Mouse (Mus musculus): Measurements from ENCODE around the gene Tmem221. TPM values are rescaled to one million over a fixed set of nuclear protein-coding genes. Genes with fewer than 3 reads are reported as not detected.
A peak's percentile ranks its signal among the peaks of the same experiment; 100 is the strongest.

The Tmem221 gene
- polyA plus RNA-seq, 1 experiment from 2014 or later, result 0.15 TPM

DNA sequence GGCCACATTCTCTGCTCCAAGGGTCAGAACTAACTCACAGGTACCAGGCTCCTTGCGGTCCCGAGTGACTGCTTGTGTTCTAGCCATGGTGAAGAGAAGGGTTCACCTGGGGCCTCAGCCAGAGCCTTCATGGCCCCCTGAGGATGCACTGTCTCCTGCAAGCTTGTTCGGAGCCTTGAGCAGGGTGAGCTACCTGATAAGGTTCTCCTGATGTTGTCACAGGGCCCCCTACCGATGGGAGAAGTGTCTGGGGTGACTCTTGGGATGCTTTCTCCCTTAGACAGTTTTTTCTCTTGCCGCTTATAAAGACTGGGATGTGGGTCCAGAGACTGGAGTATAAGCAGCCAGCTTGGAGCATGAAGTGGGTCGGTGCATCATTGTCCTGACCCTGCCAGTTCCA lies 37.7 kb upstream of the Tmem221 start:
- Histone ChIP-seq H3K4me1 (replicated peaks; ENCODE audit: control insufficient read depth, insufficient read depth, low read length) (peaks cover 5% of the 10 kb centered on the region), H3K9ac (ENCODE audit: low read length) (no peak overlapping the region), H3K4me3 (ENCODE audit: low read depth, low read length) (no peak overlapping the region), H3K27me3 (ENCODE audit: control insufficient read depth, insufficient read depth, low read length) (peaks cover 4% of the 10 kb centered on the region), H3K9me3 (ENCODE audit: control insufficient read depth, low read length) (no peaks in the 10 kb centered on the region), H3K36me3 (ENCODE audit: control insufficient read depth, insufficient read depth, low read length) (no peaks in the 10 kb centered on the region), H3K27ac (ENCODE audit: low read depth, low read length) (no peak overlapping the region), H3K4me2 (ENCODE audit: low read depth, low read length, severe bottlenecking) (no peak overlapping the region)
- no peak for ATAC-seq (replicated peaks; ENCODE audit: low FRiP score)
- WGBS, result 55% methylated on average over 6 of the region's 6 CpGs
- DNase-seq (ENCODE audit: low spot score), result no peak

GRCm38 (mm10) chr8:71595862-71596261 lies 37.2 kb upstream of the Tmem221 start:
- Histone ChIP-seq H3K9me3 (ENCODE audit: control insufficient read depth, low read length) (no peaks in the 10 kb centered on the region), H3K27me3 (ENCODE audit: control insufficient read depth, insufficient read depth, low read length) (peaks cover 2% of the 10 kb centered on the region; the same call in 1 of the 2 replicates), H3K4me1 (replicated peaks; ENCODE audit: control insufficient read depth, insufficient read depth, low read length) (peaks cover 9% of the 10 kb centered on the region), H3K9ac (ENCODE audit: low read length) (no peak overlapping the region), H3K36me3 (ENCODE audit: control insufficient read depth, insufficient read depth, low read length) (no peaks in the 10 kb centered on the region), H3K4me2 (ENCODE audit: low read depth, low read length, severe bottlenecking) (no peak overlapping the region), H3K27ac (ENCODE audit: low read depth, low read length) (no peak overlapping the region), H3K4me3 (ENCODE audit: low read depth, low read length) (no peak overlapping the region)
- ATAC-seq (replicated peaks; ENCODE audit: low FRiP score) (peak; percentile 38), DNase-seq (ENCODE audit: low spot score) (peak; percentile 94)
- WGBS, result 9% methylated on average over 27 of the region's 27 CpGs

DNA sequence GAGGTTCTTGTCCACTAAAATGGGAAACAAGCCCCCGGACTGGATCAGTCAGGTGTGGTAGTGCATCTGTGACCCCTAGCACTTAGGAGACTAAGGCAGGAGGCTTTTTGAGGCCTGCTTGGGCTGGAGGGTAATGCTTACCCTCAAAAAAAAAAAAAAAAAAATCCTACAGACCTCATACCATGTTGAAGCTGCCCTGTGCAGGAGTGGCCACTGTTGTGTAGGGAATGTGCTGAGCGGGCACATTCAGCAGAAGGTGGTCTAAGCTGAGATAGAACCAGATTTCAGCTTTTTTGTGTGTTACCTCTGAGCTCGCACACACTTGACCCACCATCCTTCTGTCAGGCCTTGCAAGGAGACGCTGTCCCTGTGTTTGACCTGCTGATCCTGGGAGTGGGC lies 35.7 kb upstream of the Tmem221 start:
- H3K9ac ChIP-seq (ENCODE audit: low read length), result no peak overlapping the region
- no peak for DNase-seq (ENCODE audit: low spot score)

DNA sequence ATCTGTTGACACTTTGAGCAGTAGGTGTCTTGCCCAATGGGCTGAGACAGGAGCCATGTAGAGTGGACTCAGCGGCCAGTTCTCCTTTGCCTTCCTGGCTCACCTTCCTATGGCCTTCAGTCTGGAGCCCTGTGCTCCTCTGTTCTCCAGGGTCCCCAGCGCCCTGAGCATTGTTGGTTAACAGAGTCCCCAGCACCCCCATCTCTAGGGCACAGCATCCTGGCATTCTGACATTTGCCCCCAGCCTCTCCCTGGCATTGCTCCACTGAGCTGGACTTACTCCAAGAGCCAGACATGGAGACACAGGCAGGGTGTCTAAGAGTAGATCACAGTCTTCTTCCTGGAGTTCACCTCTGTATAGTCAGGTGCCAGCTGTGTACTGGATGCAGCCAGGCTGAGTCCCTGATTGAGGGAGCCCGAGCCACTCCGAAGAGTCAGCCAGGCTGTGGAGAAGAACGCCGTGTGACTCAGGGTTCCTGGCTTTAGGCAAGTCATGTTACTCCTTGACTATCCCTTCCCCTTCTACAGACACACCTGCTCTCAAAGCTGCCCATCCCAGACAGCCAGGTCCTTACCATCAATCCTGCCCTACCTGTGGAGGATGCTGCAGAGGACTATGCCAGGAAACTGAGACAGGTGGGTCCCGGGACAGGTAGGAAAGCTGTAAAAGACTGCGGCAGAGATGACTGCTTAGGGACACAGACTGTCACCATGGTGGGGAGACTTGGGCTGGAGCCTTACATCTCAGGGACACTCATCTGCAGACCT lies 35.1 kb upstream of the Tmem221 start:
- no peak for ATAC-seq (replicated peaks; ENCODE audit: low FRiP score)
- 95% methylated on average over 8 of the region's 8 CpGs for WGBS
- peaks cover 9% of the 10 kb centered on the region for H3K4me1 ChIP-seq (replicated peaks; ENCODE audit: control insufficient read depth, insufficient read depth, low read length)
- H3K9me3 ChIP-seq (ENCODE audit: control insufficient read depth, low read length), result no peaks in the 10 kb centered on the region
- no peaks in the 10 kb centered on the region for H3K36me3 ChIP-seq (ENCODE audit: control insufficient read depth, insufficient read depth, low read length)
- peak; percentile 48 for DNase-seq (ENCODE audit: low spot score)
- H3K27ac ChIP-seq (ENCODE audit: low read depth, low read length), result no peak overlapping the region
- no peak overlapping the region; the same call in 1 of the 2 replicates for H3K4me3 ChIP-seq (ENCODE audit: low read depth, low read length)
- no peak overlapping the region; the same call in 1 of the 2 replicates for H3K4me2 ChIP-seq (ENCODE audit: low read depth, low read length, severe bottlenecking)
- no peaks in the 10 kb centered on the region; the same call in 1 of the 2 replicates for H3K27me3 ChIP-seq (ENCODE audit: control insufficient read depth, insufficient read depth, low read length)
- peak overlapping the region; percentile 96; the same call in 1 of the 2 replicates for H3K9ac ChIP-seq (ENCODE audit: low read length)

More for the DNA sequence above, 35.7 kb upstream of the Tmem221 start:
- Histone ChIP-seq H3K4me1 (replicated peaks; ENCODE audit: control insufficient read depth, insufficient read depth, low read length) (peaks cover 9% of the 10 kb centered on the region), H3K27ac (ENCODE audit: low read depth, low read length) (no peak overlapping the region), H3K9me3 (ENCODE audit: control insufficient read depth, low read length) (no peaks in the 10 kb centered on the region), H3K36me3 (ENCODE audit: control insufficient read depth, insufficient read depth, low read length) (no peaks in the 10 kb centered on the region), H3K4me2 (ENCODE audit: low read depth, low read length, severe bottlenecking) (no peak overlapping the region), H3K27me3 (ENCODE audit: control insufficient read depth, insufficient read depth, low read length) (no peaks in the 10 kb centered on the region; the same call in 1 of the 2 replicates), H3K4me3 (ENCODE audit: low read depth, low read length) (no peak overlapping the region)
- no peak for ATAC-seq (replicated peaks; ENCODE audit: low FRiP score)
- WGBS, result 91% methylated on average over 4 of the region's 4 CpGs

GRCm38 (mm10) chr8:71592374-71593170 lies 33.9 kb upstream of the Tmem221 start:
- WGBS, result 6% methylated on average over 60 of the region's 60 CpGs
- Histone ChIP-seq H3K4me3 (ENCODE audit: low read depth, low read length) (peak overlapping the region; percentile 90), H3K36me3 (ENCODE audit: control insufficient read depth, insufficient read depth, low read length) (no peaks in the 10 kb centered on the region), H3K27me3 (ENCODE audit: control insufficient read depth, insufficient read depth, low read length) (no peaks in the 10 kb centered on the region; the same call in 1 of the 2 replicates), H3K4me1 (replicated peaks; ENCODE audit: control insufficient read depth, insufficient read depth, low read length) (peaks cover 9% of the 10 kb centered on the region), H3K27ac (ENCODE audit: low read depth, low read length) (peak overlapping the region; percentile 95), H3K9ac (ENCODE audit: low read length) (peak overlapping the region; percentile 96), H3K4me2 (ENCODE audit: low read depth, low read length, severe bottlenecking) (peak overlapping the region; percentile 96), H3K9me3 (ENCODE audit: control insufficient read depth, low read length) (no peaks in the 10 kb centered on the region)
- no peak for DNase-seq (ENCODE audit: low spot score)
- ATAC-seq (replicated peaks; ENCODE audit: low FRiP score), result peak; percentile 68

- Histone ChIP-seq H3K36me3 (ENCODE audit: control insufficient read depth, insufficient read depth, low read length) (no peaks in the 10 kb centered on the region), H3K27ac (ENCODE audit: low read depth, low read length) (peak within 1 kb of the TSS; percentile 95), H3K27me3 (ENCODE audit: control insufficient read depth, insufficient read depth, low read length) (no peaks in the 10 kb centered on the region; the same call in 1 of the 2 replicates), H3K9ac (ENCODE audit: low read length) (peak within 1 kb of the TSS; percentile 96), H3K4me3 (ENCODE audit: low read depth, low read length) (peak within 1 kb of the TSS; percentile 90), H3K4me2 (ENCODE audit: low read depth, low read length, severe bottlenecking) (peak within 1 kb of the TSS; percentile 96), H3K4me1 (replicated peaks; ENCODE audit: control insufficient read depth, insufficient read depth, low read length) (peaks cover 9% of the 10 kb centered on the region), H3K9me3 (ENCODE audit: control insufficient read depth, low read length) (no peaks in the 10 kb centered on the region)
- ATAC-seq (replicated peaks; ENCODE audit: low FRiP score) (peak; percentile 90), DNase-seq (ENCODE audit: low spot score) (peak; percentile 97)
- WGBS, result under 1% methylated on average over 71 of the region's 71 CpGs
Observed at GRCm38 (mm10) chr8:71591471-71592373, 33.1 kb upstream of the Tmem221 start, which contains the start of gene Pgls. Gene Pgls, plus strand, starts transcription at chr8:71592176.

DNA sequence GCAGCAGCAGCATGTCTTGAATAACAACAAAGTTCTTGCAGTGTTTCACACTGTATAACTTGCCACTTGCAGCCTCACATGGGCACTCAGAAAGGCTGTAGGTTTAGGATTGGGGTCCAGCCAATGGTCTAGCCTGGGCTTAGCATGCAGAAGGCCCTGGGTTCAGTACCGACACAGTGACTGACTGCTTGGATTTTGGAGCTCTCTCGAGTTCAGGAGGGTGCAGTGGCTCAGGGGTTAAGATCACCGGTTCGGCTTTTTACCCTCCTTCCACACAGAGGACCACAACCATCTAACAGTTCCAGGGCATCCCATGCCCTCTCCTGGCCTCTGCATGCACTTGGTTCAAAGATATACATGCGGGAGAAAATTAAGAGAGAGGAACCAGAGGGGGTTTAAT lies 32.3 kb upstream of the Tmem221 start:
- DNase-seq (ENCODE audit: low spot score) (no peak), ATAC-seq (replicated peaks; ENCODE audit: low FRiP score) (no peak)
- no peak overlapping the region for H3K27ac ChIP-seq (ENCODE audit: low read depth, low read length)
- 23% methylated on average over 5 of the region's 5 CpGs for WGBS
- H3K36me3 ChIP-seq (ENCODE audit: control insufficient read depth, insufficient read depth, low read length), result no peaks in the 10 kb centered on the region
- H3K27me3 ChIP-seq (ENCODE audit: control insufficient read depth, insufficient read depth, low read length), result no peaks in the 10 kb centered on the region; the same call in 1 of the 2 replicates
- peak overlapping the region; percentile 96 for H3K4me2 ChIP-seq (ENCODE audit: low read depth, low read length, severe bottlenecking)
- peak overlapping the region; percentile 90 for H3K4me3 ChIP-seq (ENCODE audit: low read depth, low read length)
- peaks cover 9% of the 10 kb centered on the region for H3K4me1 ChIP-seq (replicated peaks; ENCODE audit: control insufficient read depth, insufficient read depth, low read length)
- H3K9me3 ChIP-seq (ENCODE audit: control insufficient read depth, low read length), result no peaks in the 10 kb centered on the region
- H3K9ac ChIP-seq (ENCODE audit: low read length), result peak overlapping the region; percentile 96

GRCm38 (mm10) chr8:71588762-71589161 lies 30.1 kb upstream of the Tmem221 start:
- Histone ChIP-seq H3K9ac (ENCODE audit: low read length) (no peak overlapping the region), H3K27me3 (ENCODE audit: control insufficient read depth, insufficient read depth, low read length) (no peaks in the 10 kb centered on the region; the same call in 1 of the 2 replicates), H3K9me3 (ENCODE audit: control insufficient read depth, low read length) (no peaks in the 10 kb centered on the region), H3K4me3 (ENCODE audit: low read depth, low read length) (no peak overlapping the region), H3K36me3 (ENCODE audit: control insufficient read depth, insufficient read depth, low read length) (no peaks in the 10 kb centered on the region), H3K4me1 (replicated peaks; ENCODE audit: control insufficient read depth, insufficient read depth, low read length) (peaks cover 9% of the 10 kb centered on the region), H3K27ac (ENCODE audit: low read depth, low read length) (no peak overlapping the region), H3K4me2 (ENCODE audit: low read depth, low read length, severe bottlenecking) (no peak overlapping the region)
- ATAC-seq (replicated peaks; ENCODE audit: low FRiP score) (no peak), DNase-seq (ENCODE audit: low spot score) (no peak)
- 77% methylated on average over 3 of the region's 3 CpGs for WGBS

Measured in forebrain, embryonic 11.5 days (tissue).